Mouse (Mus musculus) urinary bladder, postnatal 36 days (tissue): ENCODE data around the gene Csf1.
"Not testable (repeated sequence)": the region's sequence is repeated elsewhere in the genome, so short reads cannot be mapped to it uniquely, and the experiment has no call there.

ENCODE experiments used
- DNase-seq, 2 experiments: peaks; one replicate each; pipeline ENCODE4 v3.0.0; 2022; ENCODE audit warnings: low spot score in 2 of 2, mixed read lengths in 1 of 2

Csf1 gene

GRCm38 (mm10) chr3:107748260-107748955, 11.9 kb downstream of the Csf1 start:
- DNase-seq, result no peak

- DNase-seq, result no peak
Observed at GRCm38 (mm10) chr3:107746026-107746425, 14.2 kb downstream of the Csf1 start.

- DNase-seq, result no peak
Observed at GRCm38 (mm10) chr3:107743650-107744049, 16.6 kb downstream of the Csf1 start.

GRCm38 (mm10) chr3:107743107-107743506, 17.2 kb downstream of the Csf1 start:
- DNase-seq, result no peak

- DNase-seq, result no peak
Observed at GRCm38 (mm10) chr3:107742071-107742710, 18.1 kb downstream of the Csf1 start.

GRCm38 (mm10) chr3:107741387-107741786, 18.9 kb downstream of the Csf1 start:
- DNase-seq, result no peak

GRCm38 (mm10) chr3:107740578-107741207, 19.6 kb downstream of the Csf1 start:
- no peak for DNase-seq

- DNase-seq, result no peak
Observed at GRCm38 (mm10) chr3:107739966-107740365, 20.3 kb downstream of the Csf1 start.

- DNase-seq, result no peak
Observed at GRCm38 (mm10) chr3:107739456-107739855, 20.8 kb downstream of the Csf1 start.

- no peak for DNase-seq
Observed at GRCm38 (mm10) chr3:107738620-107739019, 21.6 kb downstream of the Csf1 start.

- DNase-seq, result no peak
Observed at GRCm38 (mm10) chr3:107737609-107738190, 22.6 kb downstream of the Csf1 start.

- not testable (repeated sequence) for DNase-seq
Observed at GRCm38 (mm10) chr3:107735620-107736019, 24.6 kb downstream of the Csf1 start.

- DNase-seq, result no peak
Observed at GRCm38 (mm10) chr3:107733329-107733728, 26.9 kb downstream of the Csf1 start.

- DNase-seq, result no peak
Observed at GRCm38 (mm10) chr3:107730236-107730635, 30.0 kb downstream of the Csf1 start.

GRCm38 (mm10) chr3:107728509-107728908, 31.8 kb downstream of the Csf1 start:
- no peak for DNase-seq

- no peak for DNase-seq
Observed at GRCm38 (mm10) chr3:107715971-107716370, 44.3 kb downstream of the Csf1 start.

GRCm38 (mm10) chr3:107714276-107714933, 45.9 kb downstream of the Csf1 start:
- no peak for DNase-seq

GRCm38 (mm10) chr3:107712081-107712480, 48.2 kb downstream of the Csf1 start:
- DNase-seq, result no peak

- no peak for DNase-seq
Observed at GRCm38 (mm10) chr3:107709156-107709555, 51.1 kb downstream of the Csf1 start.

- DNase-seq, result no peak
Observed at GRCm38 (mm10) chr3:107707239-107707638, 53.0 kb downstream of the Csf1 start.

- no peak for DNase-seq
Observed at GRCm38 (mm10) chr3:107706164-107706563, 54.1 kb downstream of the Csf1 start.

GRCm38 (mm10) chr3:107704371-107704705, 55.9 kb downstream of the Csf1 start:
- DNase-seq, result no peak
